In genomic region chr10:53415252-53415651, GRCm38 (mm10) we compare ENCODE assay signal across 20 mouse cellular contexts. TPM values are rescaled to one million over a fixed set of nuclear protein-coding genes. Genes with fewer than 3 reads are reported as not detected.
DNase-seq lines count a peak whose midpoint lies in the region; ATAC-seq and TF ChIP-seq lines count a peak whose summit lies in the region.
"Had no signal": no experiment of that assay in that cellular context is flagged by ENCODE, and none has a peak within 500 bp of the region (broad histone marks: within the 10 kb centered on the region; RNA-seq: fewer than 3 reads in every experiment).

No protein-coding gene starts in this region.

- peak overlapping the region; percentile 71 for H3K27ac ChIP-seq in gastrocnemius, adult 2 months
- H3K27ac ChIP-seq in limb, embryonic 13.5 days = peak overlapping the region; percentile 6; the same call in 1 of the 2 replicates
- H3K27ac ChIP-seq in limb, embryonic 10.5 days = no peak overlapping the region
- H3K27ac ChIP-seq in neural tube, embryonic 13.5 days (replicated peaks) = 0 out of 2 replicates have a peak overlapping the region, but pooled peaks have one; percentile 7
- H3K27ac ChIP-seq in hindbrain, embryonic 10.5 days = no peak overlapping the region
- H3K27ac ChIP-seq: hindbrain, embryonic 12.5 days; liver, embryonic 15.5 days had no signal

- H3K4me3 ChIP-seq in gastrocnemius, adult 2 months = no peak overlapping the region
- H3K4me3 ChIP-seq in limb, embryonic 13.5 days = no peak overlapping the region
- H3K4me3 ChIP-seq in limb, embryonic 10.5 days = no peak overlapping the region
- no peak overlapping the region for H3K4me3 ChIP-seq in neural tube, embryonic 13.5 days
- no peak overlapping the region for H3K4me3 ChIP-seq in hindbrain, embryonic 10.5 days
- H3K4me3 ChIP-seq: forebrain, embryonic 10.5 days; hindbrain, embryonic 12.5 days; liver, embryonic 15.5 days had no signal

- intact Hi-C loops in gastrocnemius, adult 2 months (cut with DNase I) = no loop called here

- H3K36me3 ChIP-seq in limb, embryonic 13.5 days = no peaks in the 10 kb centered on the region
- no peaks in the 10 kb centered on the region for H3K36me3 ChIP-seq in limb, embryonic 10.5 days
- no peaks in the 10 kb centered on the region for H3K36me3 ChIP-seq in neural tube, embryonic 13.5 days
- no peaks in the 10 kb centered on the region for H3K36me3 ChIP-seq in hindbrain, embryonic 10.5 days
- H3K36me3 ChIP-seq: forebrain, embryonic 10.5 days; hindbrain, embryonic 12.5 days; liver, embryonic 15.5 days had no signal

- no peak overlapping the region for H3K9ac ChIP-seq in limb, embryonic 13.5 days
- H3K9ac ChIP-seq in neural tube, embryonic 13.5 days = no peak overlapping the region
- H3K9ac ChIP-seq: hindbrain, embryonic 12.5 days; liver, embryonic 15.5 days had no signal

- no peaks in the 10 kb centered on the region for H3K9me3 ChIP-seq in limb, embryonic 13.5 days
- H3K9me3 ChIP-seq in limb, embryonic 10.5 days (replicated peaks) = no peaks in the 10 kb centered on the region
- H3K9me3 ChIP-seq in neural tube, embryonic 13.5 days = no peaks in the 10 kb centered on the region
- H3K9me3 ChIP-seq in hindbrain, embryonic 10.5 days = no peaks in the 10 kb centered on the region
- H3K9me3 ChIP-seq: forebrain, embryonic 10.5 days; hindbrain, embryonic 12.5 days; liver, embryonic 15.5 days had no signal

- no peaks in the 10 kb centered on the region for H3K27me3 ChIP-seq in limb, embryonic 13.5 days
- H3K27me3 ChIP-seq in limb, embryonic 10.5 days (ENCODE audit: low read depth, poor library complexity, severe bottlenecking) = no peaks in the 10 kb centered on the region
- no peaks in the 10 kb centered on the region for H3K27me3 ChIP-seq in neural tube, embryonic 13.5 days
- no peaks in the 10 kb centered on the region for H3K27me3 ChIP-seq in hindbrain, embryonic 10.5 days (ENCODE audit: insufficient read depth, poor library complexity, severe bottlenecking)
- H3K27me3 ChIP-seq: hindbrain, embryonic 12.5 days; liver, embryonic 15.5 days had no signal

- no peak overlapping the region for H3K4me2 ChIP-seq in limb, embryonic 13.5 days (replicated peaks)
- no peak overlapping the region for H3K4me2 ChIP-seq in neural tube, embryonic 13.5 days
- H3K4me2 ChIP-seq: hindbrain, embryonic 12.5 days; liver, embryonic 15.5 days; midbrain, embryonic 11.5 days had no signal

- no peak for DNase-seq in gastrocnemius, adult 2 months
- no peak for DNase-seq in gastrocnemius, adult 18-20 months (ENCODE audit: low spot score)
- DNase-seq in limb, embryonic 10.5 days (ENCODE audit: low spot score) = no peak
- no peak for DNase-seq in neural tube, embryonic 10.5 days (ENCODE audit: extremely low spot score, low spot score)
- no peak for DNase-seq in hindbrain, embryonic 10.5 days (ENCODE audit: low spot score)
- DNase-seq: adrenal gland, postnatal 25 days; cerebellum, adult 11 months; cerebellum, adult 9-11 months; heart, postnatal 10 days; kidney, postnatal 4 days; thymus, postnatal 14 days had no signal

- 74% methylated on average over 9 of the region's 9 CpGs for whole genome bisulfite sequencing in limb, embryonic 13.5 days
- WGBS in limb, embryonic 10.5 days = 86% methylated on average over 9 of the region's 9 CpGs
- WGBS in neural tube, embryonic 13.5 days = 87% methylated on average over 9 of the region's 9 CpGs
- WGBS in hindbrain, embryonic 10.5 days = 88% methylated on average over 9 of the region's 9 CpGs

- H3K4me1 ChIP-seq in limb, embryonic 13.5 days = peaks cover 31% of the 10 kb centered on the region
- peaks cover 38% of the 10 kb centered on the region for H3K4me1 ChIP-seq in limb, embryonic 10.5 days
- peaks cover 14% of the 10 kb centered on the region for H3K4me1 ChIP-seq in neural tube, embryonic 13.5 days (replicated peaks)
- peaks cover 12% of the 10 kb centered on the region; the same call in 1 of the 2 replicates for H3K4me1 ChIP-seq in hindbrain, embryonic 10.5 days (replicated peaks)
- H3K4me1 ChIP-seq: hindbrain, embryonic 12.5 days; liver, embryonic 15.5 days had no signal

- ATAC-seq in limb, embryonic 13.5 days (ENCODE audit: low FRiP score, low read depth) = no peak
- no peak for ATAC-seq in neural tube, embryonic 13.5 days (ENCODE audit: low read depth)
- ATAC-seq: CD4-positive, CD25-positive, alpha-beta regulatory T cell, adult 4 months; forebrain, embryonic 16.5 days; intestine, postnatal 0 days had no signal

- TF ChIP-seq CTCF in gastrocnemius, adult 2 months (IDR thresholded peaks at IDR 0.05) = no peak

RNA-seq across cellular contexts. Expression of gene Cep85l, which starts 35.5 kb away (rescaled TPM):
- 10 to 100 TPM; 45.6 to 62.4 TPM for total RNA-seq in gastrocnemius, adult 2 months (2021)
- 10 to 100 TPM; 30.7 to 44.0 TPM for total RNA-seq in gastrocnemius, adult 18-20 months (2021)
- polyA plus RNA-seq in limb, embryonic 13.5 days (2015; fragmentation: Nextera tagmentation; extraction: Ambion mirVana) = 7.6 and 8.5 TPM in 2 replicates
- 4.8 and 6.1 TPM in 2 replicates for polyA plus RNA-seq in limb, embryonic 10.5 days (2016; fragmentation: Nextera tagmentation; extraction: Ambion mirVana)
- 5.2 and 6.3 TPM in 2 replicates for polyA plus RNA-seq in neural tube, embryonic 13.5 days (2015; fragmentation: Nextera tagmentation; extraction: Ambion mirVana)
- 4.6 TPM in 2 replicates for polyA plus RNA-seq in hindbrain, embryonic 10.5 days (2016; fragmentation: Nextera tagmentation; extraction: Ambion mirVana)

Comparison
In these comparisons a context has a peak if more than half of its experiments do, and no peak if none do; other contexts are left out.
1. H3K27ac ChIP-seq: peak in gastrocnemius, adult 2 months (single experiment), limb, embryonic 13.5 days (single experiment) and neural tube, embryonic 13.5 days (single experiment); none in limb, embryonic 10.5 days (single experiment) and hindbrain, embryonic 10.5 days (single experiment).